16 mouse cellular contexts compared by ENCODE assay signal in the genomic region with DNA sequence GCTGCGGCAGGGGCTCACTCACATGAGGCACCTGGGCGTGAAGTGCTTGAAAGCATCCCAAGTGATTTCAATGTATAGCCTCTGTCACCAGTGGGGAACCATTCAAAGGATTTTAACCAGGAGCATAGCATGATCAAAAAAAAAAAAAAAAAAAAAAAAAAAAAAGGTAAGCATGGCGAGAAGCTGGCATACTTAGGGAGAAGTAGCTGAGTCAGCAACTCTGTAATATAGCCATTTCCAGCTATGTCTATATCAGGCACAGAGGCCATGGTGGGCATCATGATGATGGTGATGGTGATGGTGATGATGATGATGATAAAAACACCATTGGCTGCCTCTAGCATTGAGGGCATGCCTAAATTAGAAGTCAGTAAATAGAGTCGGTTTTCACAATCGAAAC.
"Had no signal": no experiment of that assay in that cellular context is flagged by ENCODE, and none has a peak within 500 bp of the region (broad histone marks: within the 10 kb centered on the region; RNA-seq: fewer than 3 reads in every experiment).

No protein-coding gene starts in this region.

- DNase-seq: lung, adult 18-20 months; lung, embryonic 14.5 days; lung, postnatal 10 days; retina, postnatal 1 day; right cerebral cortex, postnatal 25 days; right cerebral cortex, postnatal 4 days; spleen, adult 18-20 months; thymus, adult 18-20 months; thymus, postnatal 14 days; thymus, postnatal 36 days had no signal

- H3K9ac ChIP-seq: lung, embryonic 14.5 days; midbrain, embryonic 13.5 days; midbrain, embryonic 15.5 days; neural tube, embryonic 12.5 days had no signal

- H3K4me1 ChIP-seq: megakaryocyte, embryonic 14.5 days; neural tube, embryonic 12.5 days had no signal

- H3K27ac ChIP-seq: macrophage; midbrain, embryonic 13.5 days; midbrain, embryonic 15.5 days; neural tube, embryonic 12.5 days had no signal

- ATAC-seq: midbrain, embryonic 13.5 days; midbrain, embryonic 15.5 days had no signal

- H3K4me3 ChIP-seq: megakaryocyte, embryonic 14.5 days; midbrain, embryonic 13.5 days; midbrain, embryonic 15.5 days; neural tube, embryonic 12.5 days had no signal

- H3K9me3 ChIP-seq: midbrain, embryonic 13.5 days; midbrain, embryonic 15.5 days; neural tube, embryonic 12.5 days had no signal

- H3K4me2 ChIP-seq: lung, embryonic 14.5 days; midbrain, embryonic 11.5 days; midbrain, embryonic 13.5 days; midbrain, embryonic 15.5 days; neural tube, embryonic 12.5 days had no signal

- H3K27me3 ChIP-seq: megakaryocyte, embryonic 14.5 days; midbrain, embryonic 13.5 days; midbrain, embryonic 15.5 days; neural tube, embryonic 12.5 days had no signal

- H3K36me3 ChIP-seq: midbrain, embryonic 13.5 days; midbrain, embryonic 15.5 days; neural tube, embryonic 12.5 days had no signal
